Mouse (Mus musculus): Measurements from ENCODE around the gene Dcaf15.
A peak's percentile ranks its signal among the peaks of the same experiment; 100 is the strongest.

Dcaf15 gene

GRCm38 (mm10) chr8:84065457-84066072 lies 39.0 kb downstream of the Dcaf15 start:
- no peak for DNase-seq

- no peak for DNase-seq
These were observed 39.5 kb downstream of the Dcaf15 start, which contains the start of gene Gm10643 for GRCm38 (mm10) chr8:84065037-84065436. Gm10643 (minus strand) TSS chr8:84065137.

DNA sequence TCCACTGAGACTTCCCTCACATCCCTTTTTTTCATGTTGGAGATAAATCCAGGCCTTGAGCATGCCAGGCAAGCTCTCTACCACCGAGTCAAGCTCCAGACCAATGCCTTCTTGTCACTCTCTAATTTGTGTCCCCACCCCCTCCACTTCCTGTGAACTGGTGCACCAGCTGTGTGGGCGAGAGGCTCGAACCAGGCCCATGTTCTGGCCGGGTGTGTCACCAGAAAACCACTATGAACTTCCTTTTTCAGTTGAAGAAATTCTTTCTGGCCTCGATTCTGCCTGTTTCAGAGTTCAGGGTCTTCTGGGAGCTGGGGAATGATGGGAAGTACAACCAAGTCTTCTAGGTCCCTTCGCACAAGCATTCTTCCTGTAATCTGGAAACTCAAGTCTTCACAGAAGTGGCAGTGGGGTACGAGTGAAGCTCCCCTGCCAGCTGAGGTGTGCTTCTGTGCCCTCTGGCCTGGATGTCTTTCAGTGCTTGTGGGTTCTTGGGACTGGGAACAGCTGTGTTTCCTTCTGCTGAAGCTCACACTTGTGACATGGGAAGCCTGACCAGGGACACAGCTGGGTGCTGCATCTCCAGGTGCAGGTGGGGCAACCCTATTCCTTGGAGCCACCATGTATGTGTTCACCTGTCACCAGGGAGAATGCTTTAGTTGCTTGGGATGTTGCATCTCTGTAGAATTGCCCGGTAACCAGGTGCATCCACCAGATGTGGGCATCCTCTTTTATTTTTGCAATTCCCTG lies 40.5 kb downstream of the Dcaf15 start:
- DNase-seq: peak; percentile 75 to 84

GRCm38 (mm10) chr8:84060245-84060644 lies 44.3 kb downstream of the Dcaf15 start:
- DNase-seq: no peak

- DNase-seq: no peak
These were observed 45.3 kb downstream of the Dcaf15 start for GRCm38 (mm10) chr8:84059226-84059625.

DNA sequence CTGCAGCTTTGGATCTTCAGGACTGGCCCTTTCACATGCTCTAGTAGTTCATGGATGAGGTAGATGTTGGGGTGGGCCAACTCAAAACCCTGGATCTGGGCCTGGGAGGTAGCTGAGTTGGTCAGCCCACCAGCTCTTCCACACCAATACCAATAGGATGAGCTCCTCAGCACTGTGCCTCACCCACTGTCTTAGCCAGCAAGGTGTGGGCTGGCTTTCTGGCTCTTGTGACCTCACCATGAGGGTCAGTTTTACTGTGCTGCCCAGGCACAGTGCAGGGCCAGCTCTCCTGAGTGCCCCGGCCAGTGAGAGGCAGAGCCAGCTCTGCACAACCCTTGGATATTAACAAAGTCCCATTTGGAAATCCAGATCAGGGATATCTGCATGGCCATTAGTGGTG lies 46.7 kb downstream of the Dcaf15 start:
- DNase-seq: no peak

DNA sequence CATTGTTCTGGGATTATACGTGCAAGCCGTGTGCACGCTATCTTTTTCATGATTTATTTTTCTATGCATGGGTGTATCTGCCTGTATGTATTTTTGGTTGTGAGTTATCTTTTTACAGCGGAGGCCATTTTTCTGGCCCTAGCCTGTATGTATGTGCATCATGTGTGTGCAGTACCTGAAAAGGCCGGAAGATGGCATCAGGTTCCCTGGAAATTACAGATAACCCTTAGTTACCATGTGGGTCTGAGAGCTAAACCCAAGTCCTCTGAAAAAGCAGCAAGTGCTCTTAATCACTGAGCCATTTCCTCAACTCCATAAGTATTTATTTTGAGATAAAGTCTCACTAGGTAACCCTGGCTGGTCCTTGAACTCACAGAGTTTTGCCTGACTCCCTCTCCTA lies 51.3 kb downstream of the Dcaf15 start:
- no peak for DNase-seq

DNA sequence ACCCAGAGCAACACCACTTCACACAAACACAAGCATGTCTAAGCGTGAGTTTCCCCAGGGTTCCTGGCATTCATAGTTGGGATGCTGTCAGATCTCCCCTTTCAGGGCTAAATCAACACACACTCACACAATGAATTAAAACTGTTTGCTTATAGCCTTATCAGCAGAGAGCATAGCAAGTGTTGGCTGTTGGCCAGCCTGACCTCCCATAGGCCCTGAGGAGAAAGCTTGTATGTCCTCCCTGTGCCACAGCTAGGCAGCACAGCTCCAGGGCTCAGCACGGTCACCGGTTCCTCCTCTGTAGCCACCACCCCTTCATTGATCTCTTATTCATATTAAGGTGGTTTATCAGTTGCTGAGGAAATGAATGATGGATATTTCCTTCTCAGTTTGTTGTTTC lies 51.8 kb downstream of the Dcaf15 start:
- no peak for DNase-seq

DNA sequence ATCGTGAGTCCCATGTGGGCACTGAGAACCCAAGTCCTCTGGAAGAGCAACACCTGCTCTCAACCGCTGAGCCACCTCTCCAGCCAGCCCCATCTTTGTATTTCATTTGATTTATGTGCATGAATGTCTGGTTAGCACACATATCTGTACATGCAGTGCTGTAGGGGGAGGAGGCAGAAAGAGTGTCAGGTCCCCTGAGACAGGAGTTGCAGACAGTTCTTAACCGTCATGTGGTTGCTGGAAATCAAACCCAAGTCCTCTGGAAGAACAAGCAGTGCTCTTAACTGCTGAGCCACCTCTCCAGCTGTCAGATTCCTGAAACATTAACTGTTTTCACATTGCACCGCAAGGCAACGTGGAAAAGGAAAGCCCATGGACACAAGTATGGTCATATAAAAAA lies 56.4 kb downstream of the Dcaf15 start:
- no peak for DNase-seq
